Mouse (Mus musculus): ENCODE measurements around the gene Rec114. TPM values are rescaled to one million over a fixed set of nuclear protein-coding genes. Genes with fewer than 3 reads are reported as not detected.
A peak's percentile ranks its signal among the peaks of the same experiment; 100 is the strongest.

The Rec114 gene
- total RNA-seq, 4 experiments from 2014 or later = 1.4 TPM; not detected in 3

DNA sequence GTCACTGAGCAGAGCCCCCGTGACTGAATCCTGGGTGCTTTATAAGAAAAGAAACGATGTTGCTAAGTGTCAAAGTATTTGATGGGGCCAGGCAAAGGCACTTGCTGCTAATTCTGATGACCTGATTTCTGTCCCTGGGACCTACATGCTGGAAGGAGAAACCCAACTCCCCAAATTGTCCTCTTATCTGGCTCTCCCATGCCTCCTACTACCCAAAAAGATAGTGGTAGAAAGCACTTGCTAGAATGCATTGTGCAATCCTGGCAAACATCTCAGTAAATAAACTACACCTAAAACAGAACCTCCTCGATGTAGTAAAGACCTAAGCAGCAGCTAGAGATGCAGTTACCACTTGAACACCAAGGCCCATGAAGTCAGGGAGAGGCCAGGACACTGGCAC is 81.0 kb downstream of the Rec114 start:
- no peak for DNase-seq (ENCODE audit: low spot score in 2 of 2)

- no peak for DNase-seq (ENCODE audit: low spot score in 2 of 2)
Observed at GRCm38 (mm10) chr9:58662007-58662406, 81.8 kb downstream of the Rec114 start.

DNA sequence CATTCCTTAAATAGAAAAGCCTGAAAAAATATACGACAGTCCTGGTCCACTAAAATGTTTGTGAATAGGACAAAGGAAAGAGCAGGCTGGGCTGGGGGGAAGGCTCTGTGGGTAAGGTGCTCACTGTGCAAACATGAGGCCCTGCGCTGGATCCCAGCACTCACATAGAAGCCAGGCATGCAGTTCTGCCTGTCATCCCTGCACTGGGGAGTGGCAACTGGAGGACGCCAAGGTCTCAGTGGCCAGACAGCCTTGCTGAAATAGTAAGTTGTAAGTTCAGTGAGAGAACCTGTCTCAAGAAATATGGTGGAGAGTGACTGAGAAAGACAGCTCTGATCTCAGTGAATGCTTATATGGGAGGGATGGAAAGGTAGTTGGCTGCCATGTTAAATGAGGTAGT is 83.1 kb downstream of the Rec114 start:
- no peak for DNase-seq (ENCODE audit: low spot score in 2 of 2)

DNA sequence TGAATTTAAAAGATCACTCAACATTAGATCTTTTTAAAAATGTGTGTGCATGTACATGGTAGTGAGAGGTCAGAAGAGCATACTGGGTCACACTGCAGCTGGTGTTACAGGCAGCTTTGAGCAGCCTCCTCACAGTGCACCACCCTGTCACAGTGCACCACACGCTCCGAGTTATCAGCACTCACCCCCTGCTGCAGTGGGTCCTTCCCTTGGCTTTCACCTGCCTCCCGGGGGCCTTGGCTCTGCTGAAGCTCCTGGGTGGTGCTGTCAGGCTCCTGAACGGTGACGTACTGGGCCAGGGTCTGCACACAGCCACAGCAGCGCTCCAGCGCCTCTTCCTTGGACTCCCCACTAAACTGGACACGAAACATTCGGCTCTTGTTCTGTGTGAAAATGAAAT is 83.8 kb downstream of the Rec114 start:
- no peak for DNase-seq (ENCODE audit: low spot score in 2 of 2)

DNA sequence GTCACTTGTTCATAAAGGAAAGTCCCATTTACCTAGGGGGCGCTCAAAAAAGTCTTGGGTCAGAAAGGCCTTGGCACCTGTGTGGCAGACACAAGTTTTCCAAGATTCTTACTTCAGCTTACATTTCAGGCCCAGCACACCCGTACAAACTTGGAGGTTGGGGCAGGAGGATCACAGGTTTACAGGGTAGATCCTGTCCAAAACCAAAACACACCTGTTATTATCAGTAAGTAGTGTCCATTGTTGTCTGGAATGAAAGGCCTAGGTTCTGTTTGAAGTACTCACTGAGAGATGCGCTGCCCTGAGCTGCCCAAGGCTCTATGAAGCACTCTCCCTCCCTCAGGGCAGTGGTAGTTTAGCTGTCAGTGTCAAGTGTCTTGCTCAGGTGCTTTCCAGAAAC is 84.4 kb downstream of the Rec114 start:
- no peak for DNase-seq (ENCODE audit: low spot score in 2 of 2)

DNA sequence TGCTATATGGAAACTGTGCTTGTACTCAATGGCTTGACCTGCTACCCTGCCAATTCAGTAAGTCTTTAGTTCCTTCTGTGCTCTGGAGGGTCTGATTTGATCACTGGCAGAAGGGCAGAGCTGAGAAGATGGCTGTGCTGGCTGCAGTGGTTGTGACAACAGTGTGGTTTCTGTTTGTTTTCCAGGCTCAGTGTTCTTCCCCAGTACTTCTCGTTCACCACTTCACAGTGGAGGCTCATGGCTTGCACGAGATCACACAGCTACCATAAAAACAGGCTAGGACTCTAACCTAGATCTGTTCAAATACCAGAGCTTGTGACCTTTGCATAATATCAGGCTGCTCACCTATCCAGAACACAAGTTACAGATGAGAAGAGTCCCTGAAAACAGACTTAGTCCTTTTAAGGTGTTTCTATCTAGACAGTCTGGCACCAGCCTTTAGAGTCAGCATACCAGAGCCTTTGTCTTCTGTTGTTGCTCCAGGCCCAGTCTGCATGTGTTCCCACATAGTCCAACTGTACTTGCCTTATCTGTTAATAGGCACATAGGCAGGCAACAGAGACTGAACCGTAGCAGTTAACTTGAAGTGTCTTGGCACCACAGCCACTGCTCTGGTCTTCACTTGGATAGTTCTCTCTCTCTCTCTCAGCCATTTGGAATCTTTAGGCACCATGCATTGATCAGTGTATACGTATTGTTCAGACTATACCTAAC is 85.0 kb downstream of the Rec114 start:
- DNase-seq (ENCODE audit: low spot score in 2 of 2) = no peak

- no peak for DNase-seq (ENCODE audit: low spot score in 2 of 2)
Observed at GRCm38 (mm10) chr9:58657735-58658512, 85.8 kb downstream of the Rec114 start.

DNA sequence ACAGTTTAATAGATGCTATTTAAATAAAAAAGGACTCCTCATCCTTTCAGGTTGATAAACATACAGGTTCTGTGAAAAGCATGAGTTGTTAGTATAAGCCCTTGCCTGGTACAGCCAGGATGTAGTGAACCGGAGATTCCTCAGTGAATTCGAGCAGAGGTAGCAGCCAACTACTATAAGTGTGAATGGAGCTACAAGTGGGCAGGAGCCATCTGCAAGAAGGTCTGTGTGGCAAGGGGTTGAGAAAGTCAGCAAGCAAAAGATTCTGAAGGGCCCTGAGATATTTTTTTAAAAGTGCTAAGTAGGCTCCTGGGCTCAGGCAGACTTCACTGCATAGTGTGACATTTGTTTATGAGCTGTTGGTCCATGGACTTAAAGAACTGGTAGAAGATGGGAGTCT is 86.9 kb downstream of the Rec114 start:
- no peak for DNase-seq (ENCODE audit: low spot score in 2 of 2)

GRCm38 (mm10) chr9:58656396-58656795 is 87.4 kb downstream of the Rec114 start:
- no peak for DNase-seq (ENCODE audit: low spot score in 2 of 2)

DNA sequence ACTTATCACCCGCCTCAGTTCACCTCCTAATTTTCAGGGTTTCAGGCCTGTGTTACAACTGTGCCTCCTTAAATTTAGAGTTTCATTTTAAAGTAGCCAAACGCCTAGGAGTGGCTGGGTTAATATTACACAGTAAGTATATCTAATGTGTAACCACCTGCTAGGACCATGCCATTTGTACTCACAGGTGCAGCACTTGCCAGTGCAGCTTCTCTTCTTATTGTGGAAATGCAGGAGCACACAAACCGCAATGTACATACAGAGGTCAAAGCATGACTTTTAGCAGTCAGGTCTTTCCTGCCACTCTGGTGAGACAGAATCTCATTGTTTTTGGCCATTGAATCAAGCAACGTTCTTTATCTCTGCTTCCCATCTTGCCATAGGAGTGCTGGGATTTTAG is 89.3 kb downstream of the Rec114 start:
- no peak for DNase-seq (ENCODE audit: low spot score in 2 of 2)

GRCm38 (mm10) chr9:58651993-58652392 is 91.8 kb downstream of the Rec114 start:
- DNase-seq (ENCODE audit: low spot score in 2 of 2) = no peak

DNA sequence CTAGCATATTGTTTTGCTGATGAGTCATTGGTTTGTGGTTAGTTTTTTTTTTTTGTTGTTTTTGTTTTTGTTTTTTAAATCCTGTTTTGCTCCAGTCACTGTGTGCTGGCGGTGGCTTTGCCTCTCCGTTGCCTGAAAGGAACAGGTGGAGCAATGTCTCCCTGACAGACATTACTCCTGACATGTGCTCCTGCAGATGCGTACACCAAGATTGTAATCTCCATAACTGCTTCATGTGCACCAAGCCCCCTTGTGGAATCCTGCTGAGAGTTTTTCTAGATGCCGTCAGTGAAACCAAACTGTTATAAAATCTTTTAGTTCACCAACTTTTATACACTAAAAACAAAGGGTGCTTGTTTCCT is 94.5 kb downstream of the Rec114 start:
- DNase-seq (ENCODE audit: low spot score in 2 of 2) = no peak

DNA sequence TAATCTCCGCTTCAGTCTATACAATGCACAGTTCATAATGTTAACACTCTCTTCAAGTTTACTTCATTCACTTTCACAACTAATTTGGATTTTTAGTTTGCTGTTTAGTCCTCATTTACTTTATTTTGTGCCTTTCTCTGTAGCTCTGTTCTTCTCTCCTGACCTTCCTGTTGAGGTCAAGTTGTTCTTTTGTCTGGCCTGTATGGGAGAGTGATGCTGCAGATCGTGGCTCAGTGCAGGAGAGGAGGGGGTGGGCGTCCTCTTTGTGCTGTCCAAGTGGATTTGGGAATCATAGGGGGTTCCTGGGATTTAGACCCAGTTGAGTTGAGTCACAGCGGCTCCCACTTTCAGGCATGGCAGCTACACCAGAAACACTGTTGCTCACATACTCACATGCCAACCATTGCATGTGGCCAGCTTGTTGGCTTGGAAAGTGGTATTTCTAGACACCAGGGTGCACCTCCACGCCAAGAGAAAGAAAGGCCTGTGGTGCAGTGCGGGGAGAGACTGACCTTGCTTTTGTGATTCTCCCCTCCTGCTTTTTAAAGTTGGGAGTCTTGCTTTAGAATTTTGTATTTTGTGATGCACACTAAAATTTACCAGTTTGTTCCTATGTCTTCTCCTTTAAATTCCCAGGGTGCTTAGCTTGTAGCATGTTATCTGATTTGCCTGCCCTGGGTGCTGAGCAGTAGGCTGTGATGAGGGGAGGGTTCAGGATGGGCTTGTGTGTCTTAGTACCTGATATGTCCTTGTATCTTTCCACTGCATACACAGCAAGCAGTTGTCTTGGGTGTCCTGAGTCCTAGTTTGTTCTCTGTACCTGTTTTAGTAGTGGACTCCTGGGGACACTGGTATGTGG is 95.1 kb downstream of the Rec114 start:
- DNase-seq (ENCODE audit: low spot score in 2 of 2) = no peak

GRCm38 (mm10) chr9:58630441-58630840 is 113.3 kb downstream of the Rec114 start:
- no peak for DNase-seq (ENCODE audit: low spot score in 2 of 2)

- DNase-seq (ENCODE audit: low spot score in 2 of 2) = no peak
Observed at GRCm38 (mm10) chr9:58627197-58627596, 116.6 kb downstream of the Rec114 start.

DNA sequence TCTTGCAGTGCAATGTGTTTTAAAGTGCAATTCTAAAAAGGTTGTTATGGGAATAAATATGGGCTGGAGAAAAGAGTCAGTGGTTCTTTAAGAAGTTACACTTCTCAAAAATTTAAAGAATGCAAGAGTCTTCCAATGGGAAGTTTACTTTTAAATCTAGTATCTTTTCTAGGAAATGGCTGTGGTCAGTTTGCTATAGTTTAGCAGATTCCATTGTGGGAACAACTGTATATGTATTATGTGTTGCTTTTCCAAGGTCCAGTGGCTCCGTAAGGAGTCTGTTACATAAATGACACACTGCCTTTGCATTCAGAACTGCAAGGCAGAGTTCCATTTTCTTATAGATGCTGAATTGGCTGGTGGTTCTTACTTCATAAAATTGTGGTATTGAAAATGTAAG is 120.8 kb downstream of the Rec114 start:
- DNase-seq (ENCODE audit: low spot score in 2 of 2) = no peak

DNA sequence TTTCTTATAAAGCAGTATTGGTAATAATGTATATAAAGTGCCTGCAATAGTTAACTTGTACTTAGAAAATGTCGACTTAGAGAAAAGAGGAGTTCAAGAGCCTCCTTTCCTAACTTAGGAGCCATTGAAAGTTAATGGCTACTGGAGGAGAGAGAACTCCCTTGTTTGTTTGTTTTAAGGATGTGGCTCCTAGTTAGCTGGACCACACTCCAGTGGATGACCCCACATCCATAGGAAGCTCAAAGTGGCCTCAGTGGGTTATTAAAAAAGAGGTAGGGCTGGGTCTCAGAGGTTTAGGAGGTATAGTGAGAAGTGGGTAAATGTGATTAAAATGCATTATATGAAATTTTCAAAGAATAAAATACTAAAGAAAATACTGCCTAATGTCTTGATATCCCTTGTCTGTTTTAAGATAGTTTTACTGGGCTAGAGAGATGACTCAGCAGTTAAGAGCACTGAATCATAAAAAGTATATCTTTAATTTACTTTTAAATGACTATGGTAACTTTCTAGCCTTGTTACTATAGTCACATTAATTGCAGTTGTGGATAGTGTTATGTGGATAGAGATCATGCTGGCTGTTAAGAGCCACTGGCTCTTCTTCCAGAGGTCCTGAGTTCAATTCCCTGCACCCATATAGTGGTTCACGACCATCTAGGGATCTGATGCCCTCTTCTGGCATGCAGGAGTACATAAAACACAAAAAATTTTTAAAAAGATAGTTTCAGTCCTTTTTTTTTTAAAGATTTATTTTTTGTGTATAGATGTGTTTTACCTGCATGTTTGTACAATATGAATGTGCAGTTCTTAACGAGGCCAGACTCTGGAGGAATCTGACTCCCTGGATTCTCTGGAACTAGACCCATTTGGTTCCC is 128.5 kb downstream of the Rec114 start:
- no peak for DNase-seq (ENCODE audit: low spot score in 2 of 2)

DNA sequence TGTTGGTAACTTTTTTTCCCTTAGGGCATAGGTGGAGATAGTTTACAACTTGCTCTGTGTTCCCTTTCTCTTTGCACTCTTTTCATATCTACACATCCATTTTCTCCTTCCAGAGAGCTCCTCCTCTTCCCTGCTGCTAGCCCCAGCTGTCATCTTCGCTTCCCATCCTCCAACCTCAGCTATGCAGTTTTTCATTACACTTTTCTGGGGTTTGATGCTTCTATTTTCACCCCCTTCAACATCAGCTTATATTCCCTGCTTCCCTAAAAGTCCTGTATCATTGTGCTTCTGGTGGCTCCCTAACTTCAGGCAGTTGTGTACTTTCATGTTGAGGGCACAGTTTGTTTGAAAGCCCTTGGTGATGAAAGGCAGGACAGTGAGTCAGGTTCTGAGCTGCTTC is 130.0 kb downstream of the Rec114 start:
- DNase-seq (ENCODE audit: low spot score in 2 of 2) = peak in 1 of 2 experiments; percentile 14

All from layer of hippocampus, adult 8-10 months (tissue).